Mouse (Mus musculus): ENCODE data around the gene Kctd14.
A peak's percentile ranks its signal among the peaks of the same experiment; 100 is the strongest.

Gene Kctd14

GRCm38 (mm10) chr7:97438986-97439385 lies 12.1 kb upstream of the Kctd14 start:
- DNase-seq (ENCODE audit: low spot score in 2 of 2) = no peak

GRCm38 (mm10) chr7:97446171-97446925 lies 4.8 kb upstream of the Kctd14 start:
- DNase-seq (ENCODE audit: low spot score in 2 of 2) = no peak

DNA sequence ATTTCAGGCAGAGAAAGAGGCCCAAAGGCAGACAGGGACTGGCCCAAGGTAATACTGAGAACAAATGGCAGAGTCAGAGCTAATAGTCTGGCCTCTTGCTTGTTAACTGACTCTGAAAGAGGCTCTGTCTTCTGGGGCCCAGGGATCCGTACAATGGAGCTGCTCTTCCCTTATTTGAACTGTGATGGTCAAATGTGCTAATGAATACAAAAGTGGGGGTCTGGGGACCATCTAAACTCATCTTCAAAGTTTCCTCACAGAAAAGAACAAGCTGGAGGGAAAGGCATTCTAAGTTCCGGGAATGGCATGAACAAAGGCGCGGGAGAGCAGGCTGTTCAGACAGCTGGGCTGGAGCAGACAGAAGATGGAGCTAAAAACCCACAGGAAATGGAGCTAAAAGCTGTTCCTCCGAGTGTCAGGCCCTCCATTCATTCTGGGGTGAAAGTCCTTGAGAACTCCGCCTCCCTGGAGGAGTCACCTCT lies 4.0 kb upstream of the Kctd14 start:
- no peak for DNase-seq (ENCODE audit: low spot score in 2 of 2)

- DNase-seq (ENCODE audit: low spot score in 2 of 2) = no peak
Measured at GRCm38 (mm10) chr7:97452196-97452595, 1.1 kb downstream of the Kctd14 start.

DNA sequence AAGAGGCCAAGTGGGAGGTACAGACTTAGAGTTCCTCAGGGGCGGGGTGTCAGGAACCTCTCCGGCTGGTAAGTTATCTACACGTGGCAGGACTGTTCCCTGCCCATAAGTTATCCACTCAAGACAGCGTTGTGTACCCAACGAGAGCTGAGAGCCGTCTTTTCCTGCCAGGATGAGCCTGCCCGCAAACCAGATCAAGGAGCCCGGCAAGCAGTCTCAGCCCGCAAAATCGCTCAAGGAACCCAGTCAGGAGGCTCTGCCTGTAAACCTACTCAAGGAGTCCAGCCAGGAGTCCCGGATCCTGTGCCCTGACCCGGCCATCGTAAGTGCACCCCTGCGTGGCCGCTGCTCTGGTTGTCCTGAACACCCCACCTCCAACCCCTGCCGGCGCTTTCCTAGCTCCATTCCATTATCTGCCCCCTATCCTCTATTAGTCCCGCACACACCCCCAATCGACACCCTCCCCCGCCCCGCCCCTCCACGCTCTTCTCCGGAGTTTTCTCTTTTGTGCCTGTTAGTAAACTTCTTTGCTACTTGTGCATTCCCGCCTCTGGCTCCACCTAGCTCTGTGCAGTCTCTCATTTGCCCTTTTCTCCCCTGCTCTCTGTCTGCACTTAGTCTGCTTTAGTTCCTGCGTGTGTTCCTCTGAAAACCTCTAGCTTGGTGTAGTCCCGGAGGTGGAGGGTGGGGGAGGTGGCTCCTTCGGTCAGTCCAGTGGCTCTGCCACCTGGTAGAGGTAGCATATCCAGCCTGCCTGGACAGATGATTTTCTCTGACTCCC lies 2.2 kb downstream of the Kctd14 start:
- peak in 1 of 2 experiments; percentile 23 for DNase-seq (ENCODE audit: low spot score in 2 of 2)

DNA sequence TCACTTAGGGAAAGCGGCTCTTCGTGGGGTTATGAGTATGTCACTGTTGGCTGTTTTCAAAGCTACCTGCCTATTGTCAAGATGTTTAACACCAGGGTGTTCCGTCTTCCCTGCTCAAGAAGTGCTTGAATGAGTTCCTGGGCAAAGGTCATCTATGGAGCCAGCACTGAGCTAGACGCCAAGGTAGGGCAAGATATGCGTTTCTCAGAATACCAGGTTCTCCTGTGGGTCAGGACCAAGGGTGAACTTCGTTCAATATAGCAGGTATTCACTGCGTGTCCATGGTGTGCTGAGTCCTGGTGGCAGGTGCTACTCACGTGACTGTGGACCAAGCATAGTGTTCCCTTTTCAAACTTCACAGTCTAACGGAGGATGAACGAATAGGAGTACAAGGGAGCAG lies 3.7 kb downstream of the Kctd14 start:
- no peak for DNase-seq (ENCODE audit: low spot score in 2 of 2)

DNA sequence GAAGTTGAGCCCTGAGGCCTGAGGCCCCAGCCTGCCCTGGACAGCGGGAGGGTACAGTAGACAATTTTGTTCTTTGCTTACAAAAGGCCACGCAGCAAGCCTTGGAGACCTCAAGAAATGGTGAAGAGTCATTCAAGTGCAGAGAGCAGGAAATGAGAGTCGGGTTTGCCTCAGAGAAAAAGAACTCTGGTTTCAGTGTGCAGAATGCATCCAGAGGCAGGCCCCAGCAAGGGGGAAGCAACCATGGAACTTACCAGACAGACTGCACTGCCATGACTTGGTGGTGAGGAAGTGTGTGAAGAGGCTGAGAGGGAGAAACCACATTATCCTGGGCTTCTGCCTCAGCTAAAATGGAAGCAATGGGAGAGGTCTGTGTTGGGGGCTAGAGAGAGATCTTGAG lies 4.5 kb downstream of the Kctd14 start:
- DNase-seq (ENCODE audit: low spot score in 2 of 2) = no peak

- DNase-seq (ENCODE audit: low spot score in 2 of 2) = no peak
Measured at GRCm38 (mm10) chr7:97473001-97473400, 21.9 kb downstream of the Kctd14 start.

GRCm38 (mm10) chr7:97479349-97479748 lies 28.2 kb downstream of the Kctd14 start:
- no peak for DNase-seq (ENCODE audit: low spot score in 2 of 2)

GRCm38 (mm10) chr7:97480290-97480689 lies 29.2 kb downstream of the Kctd14 start:
- no peak for DNase-seq (ENCODE audit: low spot score in 2 of 2)

- DNase-seq (ENCODE audit: low spot score in 2 of 2) = peak; percentile 75 to 89
Measured at GRCm38 (mm10) chr7:97480821-97481339, 29.8 kb downstream of the Kctd14 start, which contains the start of gene Ints4. Gene Ints4 (plus strand): TSS chr7:97480956.

DNA sequence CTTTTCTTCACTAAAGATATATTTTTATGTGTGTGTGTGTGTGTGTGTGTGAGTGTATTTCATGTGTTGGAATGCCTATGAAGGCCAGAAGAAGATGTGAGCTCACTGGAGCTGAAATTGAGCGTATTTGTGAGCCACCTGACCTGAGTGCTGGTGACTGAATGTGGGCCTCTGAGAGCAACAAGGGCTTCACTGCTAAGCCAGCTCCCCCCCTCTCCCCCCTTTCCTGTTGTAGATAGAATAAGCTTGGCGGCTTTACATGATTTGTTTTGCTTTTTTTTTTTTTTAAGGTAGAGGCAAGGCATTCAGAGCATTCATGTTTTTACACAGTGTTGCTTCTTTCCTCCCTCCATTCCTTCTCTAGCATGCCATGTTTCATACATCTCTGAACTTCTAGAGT lies 32.3 kb downstream of the Kctd14 start:
- no peak for DNase-seq (ENCODE audit: low spot score in 2 of 2)

- no peak for DNase-seq (ENCODE audit: low spot score in 2 of 2)
Measured at GRCm38 (mm10) chr7:97491157-97491556, 40.0 kb downstream of the Kctd14 start.

DNA sequence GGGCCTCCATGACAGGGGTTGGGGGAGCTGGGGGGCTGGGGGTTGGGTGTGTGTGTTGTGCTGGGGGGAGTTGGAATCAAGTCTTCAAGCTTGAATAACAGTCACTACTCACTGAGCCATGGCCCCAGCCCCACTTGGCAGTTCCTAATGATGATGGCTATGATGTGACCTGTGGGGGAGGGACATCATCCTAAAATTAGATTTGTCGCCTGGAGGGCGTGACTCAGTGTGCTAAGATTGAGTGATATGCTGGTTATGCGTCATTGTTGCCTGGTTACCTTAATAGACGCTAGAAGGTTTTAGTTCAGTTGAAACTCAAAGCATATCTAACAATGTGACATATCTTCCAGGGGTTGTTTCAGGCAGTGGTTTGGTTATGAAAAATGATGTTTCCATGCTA lies 41.3 kb downstream of the Kctd14 start:
- DNase-seq (ENCODE audit: low spot score in 2 of 2) = no peak

DNA sequence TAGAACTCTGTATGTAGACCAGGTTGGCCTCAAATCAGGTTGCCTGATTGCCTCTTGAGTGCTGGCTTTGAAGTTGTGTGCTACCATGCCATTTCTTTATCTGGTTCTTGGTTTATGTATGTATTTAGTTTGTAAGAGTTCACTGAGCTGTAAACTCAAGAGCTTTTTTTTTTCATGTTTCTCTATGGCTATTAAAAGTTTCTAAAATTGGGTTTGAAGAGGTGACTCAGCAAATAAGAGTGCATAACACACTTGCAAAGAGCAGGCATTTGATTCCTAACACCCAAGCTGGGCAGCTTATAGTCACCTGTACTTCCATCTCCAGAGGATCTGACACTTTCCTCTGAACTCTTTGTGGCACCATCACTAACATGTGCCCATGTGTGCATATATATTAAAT lies 43.9 kb downstream of the Kctd14 start:
- DNase-seq (ENCODE audit: low spot score in 2 of 2) = no peak

GRCm38 (mm10) chr7:97500555-97501209 lies 49.6 kb downstream of the Kctd14 start:
- no peak for DNase-seq (ENCODE audit: low spot score in 2 of 2)

Measured in urinary bladder, adult 18-20 months (tissue).